Mouse (Mus musculus): ENCODE measurements around the gene Pi16.

GRCm38 (mm10) chr17:29319881-29320639 lies 2.6 kb downstream of the Pi16 start:
- TF ChIP-seq CTCF (conservative IDR thresholded peaks at IDR 0.05; ENCODE audit: insufficient read depth, insufficient read length, low read depth, low read length) (no peak), POLR2A (IDR thresholded peaks at IDR 0.05; ENCODE audit: low read depth, low read length) (no peak)
